Mouse (Mus musculus): Measurements from ENCODE around the gene 1700056E22Rik. TPM values are rescaled to one million over a fixed set of nuclear protein-coding genes. Genes with fewer than 3 reads are reported as not detected.

1700056E22Rik gene
- polyA plus RNA-seq, 1 experiment from 2014 or later: 1.1 TPM

DNA sequence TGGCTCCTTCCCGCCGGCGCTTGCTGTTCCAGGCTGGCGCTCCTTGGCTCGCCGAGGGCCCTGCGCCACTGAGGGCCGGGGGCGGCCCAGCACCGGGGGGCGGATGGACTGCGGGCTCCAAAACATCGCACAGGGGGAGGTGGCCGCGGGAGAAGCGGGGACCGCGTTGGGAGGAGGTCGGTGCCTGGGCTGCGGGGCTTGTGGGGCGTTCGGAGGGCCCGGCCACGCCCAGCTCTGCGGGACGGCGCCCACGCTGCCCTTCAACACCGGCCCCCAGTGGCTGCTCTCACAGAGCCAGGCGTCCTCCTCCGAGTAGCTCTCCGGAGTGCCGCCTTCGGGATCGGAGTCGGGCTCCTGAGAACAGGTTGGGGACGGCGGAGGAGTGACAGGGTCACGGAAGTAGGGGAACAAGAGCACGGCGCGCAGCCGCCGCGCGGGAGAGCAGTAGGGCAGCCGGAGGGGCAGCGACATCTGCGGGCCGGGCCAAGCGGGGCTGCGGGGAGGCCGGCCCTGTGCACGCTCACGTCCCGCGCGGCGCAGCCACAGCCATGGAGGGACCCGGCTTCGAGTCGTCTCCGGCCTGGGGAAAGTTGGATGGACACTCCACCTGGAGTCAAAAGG, 601 bp downstream of the 1700056E22Rik start:
- Histone ChIP-seq H3K4me3 (peak overlapping the region; percentile 73), H3K27ac (peak overlapping the region; percentile 94), H3K36me3 (no peaks in the 10 kb centered on the region), H3K9ac (peak overlapping the region; percentile 79), H3K9me3 (no peaks in the 10 kb centered on the region), H3K4me1 (peaks cover 12% of the 10 kb centered on the region), H3K27me3 (no peaks in the 10 kb centered on the region), H3K4me2 (peak overlapping the region; percentile 90)
- peak; percentile 84 for ATAC-seq (ENCODE audit: borderline replicate concordance, extremely low read depth, low FRiP score, low TSS enrichment)
- under 1% methylated on average over 39 of the region's 63 CpGs for WGBS

DNA sequence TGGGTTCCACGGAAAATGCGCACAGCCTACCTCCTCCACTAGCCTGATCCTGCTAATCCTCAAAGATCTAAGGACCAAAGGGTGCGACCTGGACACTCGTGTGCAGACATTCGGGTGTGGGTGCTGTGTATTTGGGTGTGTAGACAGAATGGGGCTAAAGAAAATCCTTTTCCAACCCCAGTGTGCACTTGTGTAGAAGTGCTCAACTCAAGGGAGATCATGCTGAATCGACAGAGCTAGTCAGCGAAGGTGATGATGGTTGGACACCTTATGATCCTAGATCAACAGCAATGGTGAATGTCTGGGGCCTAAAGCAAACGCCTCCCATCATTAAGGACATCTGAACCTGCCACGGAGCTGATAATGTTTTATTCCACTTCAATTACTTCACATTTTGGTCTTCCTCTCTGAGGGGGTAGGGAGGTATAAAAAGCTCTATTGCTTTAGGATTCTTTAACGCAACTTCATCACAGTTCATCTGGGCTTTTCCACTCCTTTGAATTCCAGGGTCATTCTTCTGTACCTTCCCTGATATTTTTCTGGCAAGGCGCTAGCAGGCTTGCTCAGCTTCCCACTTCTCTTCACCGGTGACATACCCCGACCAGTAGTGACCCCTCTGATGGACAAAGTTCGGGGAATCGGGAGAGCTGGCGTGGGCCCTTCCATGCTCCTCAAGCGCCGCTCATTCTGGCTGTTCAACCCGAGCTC, 1.3 kb downstream of the 1700056E22Rik start:
- ATAC-seq (ENCODE audit: borderline replicate concordance, extremely low read depth, low FRiP score, low TSS enrichment): no peak
- WGBS: 27% methylated on average over 19 of the region's 19 CpGs
- Histone ChIP-seq H3K9me3 (no peaks in the 10 kb centered on the region), H3K4me1 (peaks cover 12% of the 10 kb centered on the region), H3K9ac (peak overlapping the region; percentile 79), H3K4me3 (peak overlapping the region; percentile 73), H3K27me3 (no peaks in the 10 kb centered on the region), H3K36me3 (no peaks in the 10 kb centered on the region), H3K4me2 (peak overlapping the region; percentile 90), H3K27ac (peak overlapping the region; percentile 94)

- no peak overlapping the region for H3K4me3 ChIP-seq
- no peak overlapping the region for H3K4me2 ChIP-seq
- H3K27ac ChIP-seq: no peak overlapping the region
- no peaks in the 10 kb centered on the region for H3K9me3 ChIP-seq
- WGBS: 83% methylated on average over 8 of the region's 8 CpGs
- no peak overlapping the region for H3K9ac ChIP-seq
- peaks cover 12% of the 10 kb centered on the region for H3K4me1 ChIP-seq
- ATAC-seq (ENCODE audit: borderline replicate concordance, extremely low read depth, low FRiP score, low TSS enrichment): no peak
- H3K27me3 ChIP-seq: no peaks in the 10 kb centered on the region
- no peaks in the 10 kb centered on the region for H3K36me3 ChIP-seq
Observed at GRCm38 (mm10) chr1:184030070-184030802, 3.9 kb downstream of the 1700056E22Rik start.

GRCm38 (mm10) chr1:184027039-184027438, 7.1 kb downstream of the 1700056E22Rik start:
- Histone ChIP-seq H3K9me3 (no peaks in the 10 kb centered on the region), H3K9ac (no peak overlapping the region), H3K36me3 (no peaks in the 10 kb centered on the region), H3K27ac (no peak overlapping the region), H3K4me1 (no peaks in the 10 kb centered on the region), H3K27me3 (no peaks in the 10 kb centered on the region), H3K4me3 (no peak overlapping the region), H3K4me2 (no peak overlapping the region)
- 75% methylated on average over 3 of the region's 3 CpGs for WGBS
- ATAC-seq (ENCODE audit: borderline replicate concordance, extremely low read depth, low FRiP score, low TSS enrichment): no peak

DNA sequence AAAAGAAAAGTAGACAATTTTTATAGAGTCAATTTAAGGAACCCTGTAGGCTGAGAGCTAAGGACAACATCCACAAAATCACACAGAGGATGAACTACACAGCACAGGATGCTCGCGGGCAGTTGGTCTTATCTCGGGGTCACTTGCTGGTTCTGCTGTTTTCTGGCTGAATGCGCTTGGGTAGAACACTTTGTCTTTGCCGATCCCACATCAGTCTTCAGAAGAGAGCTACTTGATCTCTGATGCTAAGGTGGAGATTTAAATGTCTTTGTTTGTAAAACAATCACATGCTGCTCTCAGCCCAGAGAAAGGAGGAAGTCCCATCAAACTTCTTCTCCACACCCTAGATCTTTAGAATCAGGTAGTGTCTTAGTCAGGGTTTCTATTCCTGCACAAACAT, 9.0 kb downstream of the 1700056E22Rik start:
- Histone ChIP-seq H3K4me1 (no peaks in the 10 kb centered on the region), H3K27me3 (no peaks in the 10 kb centered on the region), H3K4me3 (no peak overlapping the region), H3K9ac (no peak overlapping the region), H3K9me3 (no peaks in the 10 kb centered on the region), H3K27ac (no peak overlapping the region), H3K36me3 (no peaks in the 10 kb centered on the region), H3K4me2 (no peak overlapping the region)
- WGBS: 85% methylated on average over 5 of the region's 5 CpGs
- no peak for ATAC-seq (ENCODE audit: borderline replicate concordance, extremely low read depth, low FRiP score, low TSS enrichment)

DNA sequence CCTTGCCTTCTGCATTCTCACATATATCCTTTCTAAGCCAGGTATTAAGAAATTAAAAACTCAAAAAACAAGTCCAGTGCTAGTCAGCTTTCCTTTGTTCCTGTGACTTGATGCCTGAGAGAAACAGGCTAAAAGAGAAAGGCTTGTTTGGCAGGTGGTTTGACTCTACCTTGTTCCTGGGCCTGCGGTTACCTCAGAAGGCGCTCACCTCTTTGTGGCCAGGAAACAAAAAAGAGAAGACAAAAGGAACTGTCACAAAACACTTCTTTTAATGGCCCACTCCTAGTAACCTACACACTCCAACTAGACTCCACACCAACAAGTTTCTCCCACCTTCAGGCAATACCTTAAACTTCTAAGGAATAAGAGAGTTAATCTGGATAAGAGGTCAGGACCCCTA, 9.5 kb downstream of the 1700056E22Rik start:
- Histone ChIP-seq H3K9me3 (no peaks in the 10 kb centered on the region), H3K4me3 (no peak overlapping the region), H3K4me1 (no peaks in the 10 kb centered on the region), H3K4me2 (no peak overlapping the region), H3K36me3 (no peaks in the 10 kb centered on the region), H3K27ac (no peak overlapping the region), H3K9ac (no peak overlapping the region), H3K27me3 (no peaks in the 10 kb centered on the region)
- ATAC-seq (ENCODE audit: borderline replicate concordance, extremely low read depth, low FRiP score, low TSS enrichment): no peak
- 89% methylated on average over 2 of the region's 2 CpGs for WGBS

GRCm38 (mm10) chr1:184023971-184024370, 10.1 kb downstream of the 1700056E22Rik start:
- 32% methylated on average over 2 of the region's 2 CpGs for WGBS
- ATAC-seq (ENCODE audit: borderline replicate concordance, extremely low read depth, low FRiP score, low TSS enrichment): no peak
- no peaks in the 10 kb centered on the region for H3K9me3 ChIP-seq
- H3K4me2 ChIP-seq: no peak overlapping the region
- no peak overlapping the region for H3K9ac ChIP-seq
- H3K4me3 ChIP-seq: no peak overlapping the region
- no peaks in the 10 kb centered on the region for H3K27me3 ChIP-seq
- H3K4me1 ChIP-seq: no peaks in the 10 kb centered on the region
- no peak overlapping the region for H3K27ac ChIP-seq
- no peaks in the 10 kb centered on the region for H3K36me3 ChIP-seq

GRCm38 (mm10) chr1:184019722-184020107, 14.4 kb downstream of the 1700056E22Rik start:
- WGBS: 25% methylated on average over 6 of the region's 6 CpGs
- no peaks in the 10 kb centered on the region for H3K36me3 ChIP-seq
- peak; percentile 27; the same call in 1 of the 2 replicates for ATAC-seq (ENCODE audit: borderline replicate concordance, extremely low read depth, low FRiP score, low TSS enrichment)

GRCm38 (mm10) chr1:184019042-184019721, 14.9 kb downstream of the 1700056E22Rik start:
- Histone ChIP-seq H3K4me2 (no peak overlapping the region), H3K9ac (no peak overlapping the region), H3K9me3 (no peaks in the 10 kb centered on the region), H3K27ac (no peak overlapping the region), H3K4me3 (no peak overlapping the region), H3K27me3 (no peaks in the 10 kb centered on the region), H3K36me3 (no peaks in the 10 kb centered on the region), H3K4me1 (0 out of 2 replicates have a peak, but pooled peaks cover 2% of the 10 kb centered on the region)
- WGBS: 47% methylated on average over 6 of the region's 6 CpGs
- ATAC-seq (ENCODE audit: borderline replicate concordance, extremely low read depth, low FRiP score, low TSS enrichment): peak; percentile 27; the same call in 1 of the 2 replicates

More at GRCm38 (mm10) chr1:184019722-184020107, 14.4 kb downstream of the 1700056E22Rik start:
- H3K9me3 ChIP-seq: no peaks in the 10 kb centered on the region
- no peak overlapping the region for H3K27ac ChIP-seq
- H3K9ac ChIP-seq: no peak overlapping the region
- 0 out of 2 replicates have a peak, but pooled peaks cover 2% of the 10 kb centered on the region for H3K4me1 ChIP-seq
- H3K4me3 ChIP-seq: no peak overlapping the region
- no peaks in the 10 kb centered on the region for H3K27me3 ChIP-seq
- H3K4me2 ChIP-seq: no peak overlapping the region

GRCm38 (mm10) chr1:184017606-184018005, 16.5 kb downstream of the 1700056E22Rik start:
- 77% methylated on average over 2 of the region's 2 CpGs for WGBS
- H3K4me1 ChIP-seq: 0 out of 2 replicates have a peak, but pooled peaks cover 2% of the 10 kb centered on the region
- no peaks in the 10 kb centered on the region for H3K36me3 ChIP-seq
- H3K9me3 ChIP-seq: no peaks in the 10 kb centered on the region
- no peak overlapping the region for H3K4me3 ChIP-seq
- H3K27ac ChIP-seq: no peak overlapping the region
- H3K4me2 ChIP-seq: no peak overlapping the region
- H3K27me3 ChIP-seq: no peaks in the 10 kb centered on the region
- ATAC-seq (ENCODE audit: borderline replicate concordance, extremely low read depth, low FRiP score, low TSS enrichment): no peak
- no peak overlapping the region for H3K9ac ChIP-seq

DNA sequence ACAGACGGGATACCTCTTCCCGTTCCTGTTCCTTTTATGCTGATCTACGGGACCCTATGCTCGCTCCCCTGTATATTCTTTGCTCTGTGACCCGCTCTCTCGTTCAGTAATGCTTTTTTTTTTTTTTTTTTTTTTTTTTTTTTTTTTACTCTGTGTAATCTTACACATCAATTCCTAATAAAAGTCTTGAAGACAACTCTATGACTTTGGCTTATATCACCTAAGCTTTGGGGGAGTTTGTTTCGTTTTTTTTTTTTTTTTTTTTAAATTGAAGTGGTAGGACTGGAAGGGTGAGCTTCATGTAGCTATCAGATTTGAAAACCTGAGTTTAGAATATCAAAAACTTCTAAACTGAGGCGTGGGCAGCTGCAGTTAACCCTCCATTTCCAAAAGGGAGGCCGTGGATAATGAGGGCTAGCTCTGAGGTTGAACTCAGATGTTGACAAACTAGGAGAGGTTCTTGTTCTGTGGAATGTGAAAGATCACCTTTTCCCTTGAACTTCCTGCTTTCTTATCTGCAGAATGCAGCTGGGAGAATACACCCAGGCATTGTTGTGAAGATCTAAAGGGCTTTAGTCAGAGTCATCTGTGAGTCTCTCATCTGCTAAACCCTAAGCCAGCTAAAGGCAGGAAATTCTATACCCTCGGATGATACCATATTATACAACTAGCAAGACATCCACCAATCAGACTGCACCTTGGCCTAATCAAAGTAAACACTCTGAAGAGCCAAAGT, 17.9 kb downstream of the 1700056E22Rik start:
- Histone ChIP-seq H3K27ac (no peak overlapping the region), H3K9ac (no peak overlapping the region), H3K36me3 (no peaks in the 10 kb centered on the region), H3K4me1 (0 out of 2 replicates have a peak, but pooled peaks cover 2% of the 10 kb centered on the region), H3K27me3 (no peaks in the 10 kb centered on the region), H3K9me3 (no peaks in the 10 kb centered on the region), H3K4me3 (no peak overlapping the region), H3K4me2 (no peak overlapping the region)
- WGBS: 50% methylated on average over 10 of the region's 10 CpGs
- ATAC-seq (ENCODE audit: borderline replicate concordance, extremely low read depth, low FRiP score, low TSS enrichment): no peak
